Mouse (Mus musculus) skeletal muscle tissue, adult 2 months (tissue): Measurements from ENCODE around the gene Ap2a2.
"Not testable (repeated sequence)": the region's sequence is repeated elsewhere in the genome, so short reads cannot be mapped to it uniquely, and the experiment has no call there.

ENCODE experiments used
- DNase-seq: peaks from one replicate; pipeline ENCODE4 v3.0.0-alpha.2; 2012; ENCODE audit warnings: low read depth, low spot score

Ap2a2 gene

GRCm38 (mm10) chr7:141662223-141662622 is 100.2 kb downstream of the Ap2a2 start:
- DNase-seq, result no peak

GRCm38 (mm10) chr7:141666190-141666589 is 104.2 kb downstream of the Ap2a2 start:
- DNase-seq, result peak; percentile 25

DNA sequence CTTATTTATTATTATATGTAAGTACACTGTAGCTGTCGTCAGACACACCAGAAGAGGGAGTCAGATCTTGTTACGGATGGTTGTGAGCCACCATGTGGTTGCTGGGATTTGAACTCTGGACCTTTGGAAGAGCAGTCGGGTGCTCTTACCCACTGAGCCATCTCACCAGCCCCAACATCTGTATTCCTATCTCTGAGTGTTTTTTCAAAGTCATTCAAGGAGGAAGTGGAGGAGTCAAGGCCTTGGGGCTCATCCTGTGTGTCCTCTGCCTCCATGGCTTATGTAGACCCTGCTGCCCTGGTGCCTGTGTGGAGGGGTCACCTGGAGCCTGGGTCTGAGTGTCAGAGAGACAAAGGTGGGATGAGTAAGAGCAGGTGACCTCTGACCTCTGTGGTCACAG is 107.1 kb downstream of the Ap2a2 start:
- DNase-seq, result not testable (repeated sequence)

DNA sequence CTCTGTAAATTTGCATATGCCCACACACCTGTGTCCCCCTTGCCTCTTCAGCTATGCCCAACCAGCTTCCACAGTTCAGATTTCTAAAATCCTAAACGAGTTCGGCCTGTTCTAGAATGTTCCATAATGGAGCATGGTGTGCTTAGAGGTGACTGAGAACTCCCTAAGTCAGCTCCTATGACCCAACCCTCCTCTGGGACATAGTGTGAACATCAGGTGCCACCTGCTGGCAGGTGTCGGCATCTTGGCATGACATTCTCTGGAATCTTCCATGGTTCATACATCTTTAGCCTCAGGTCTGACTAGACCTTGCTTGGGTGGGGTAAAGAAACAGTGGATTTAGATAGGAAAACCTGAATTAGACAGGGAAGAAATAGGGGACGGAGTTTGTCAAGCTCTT is 109.0 kb downstream of the Ap2a2 start:
- DNase-seq, result peak; percentile 10

DNA sequence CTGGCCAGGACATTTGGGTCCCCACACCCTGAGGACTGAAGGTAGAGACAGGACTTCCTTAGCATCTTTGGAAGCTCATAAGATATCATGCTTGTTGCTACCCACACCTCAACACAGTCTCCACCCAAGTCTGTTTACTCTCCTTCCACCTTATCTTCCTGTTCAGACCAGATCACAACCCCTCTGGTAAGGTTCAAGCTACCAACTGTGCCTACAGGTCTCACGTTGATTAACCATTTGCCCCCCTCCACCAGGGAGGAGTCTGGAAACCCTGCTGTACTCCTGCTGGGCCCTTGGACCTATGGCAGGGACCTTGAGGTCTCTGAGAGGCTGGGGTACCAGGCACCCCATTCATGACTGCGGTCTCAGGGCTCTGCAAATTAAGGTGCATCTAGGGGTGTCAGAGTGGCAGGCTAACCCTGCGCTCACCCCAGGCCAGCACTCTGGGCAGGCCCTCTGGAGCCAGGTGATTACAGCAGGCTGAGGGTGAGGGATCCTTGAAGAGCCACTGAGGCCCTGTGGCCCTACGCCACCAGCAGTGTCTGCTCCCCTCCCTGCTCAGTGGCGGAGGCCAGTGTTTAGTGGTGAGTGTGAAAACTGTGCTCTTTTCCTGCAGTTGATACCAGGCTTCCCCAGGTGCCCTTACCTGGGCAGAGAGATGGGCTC is 109.8 kb downstream of the Ap2a2 start:
- no peak for DNase-seq

DNA sequence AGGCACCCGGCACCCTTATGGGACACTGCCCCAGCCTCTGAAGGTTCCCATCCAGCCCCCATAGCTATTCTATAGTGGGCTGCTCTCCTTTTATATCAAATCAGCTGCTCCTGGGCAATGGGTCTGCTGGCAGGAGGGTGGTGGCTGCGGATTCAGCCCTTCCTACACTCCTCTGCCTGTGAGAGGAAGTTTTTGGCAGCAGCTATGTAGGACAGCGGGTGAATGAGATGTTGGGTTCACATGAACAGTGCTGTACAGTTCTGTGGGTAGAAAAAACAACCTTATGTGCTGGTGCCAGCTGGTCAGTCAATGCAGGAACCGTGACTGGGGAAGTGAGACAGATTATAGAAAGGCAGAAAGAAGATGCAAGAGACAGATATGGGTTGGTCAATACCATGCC is 116.9 kb downstream of the Ap2a2 start:
- DNase-seq, result no peak
